Mouse (Mus musculus) lung, adult 2 months (tissue): ENCODE measurements around the gene Dkkl1.

ENCODE experiments used
- CTCF ChIP-seq: fragments of 200-500 bp; IDR thresholded peaks from 2 replicates; pipeline ENCODE4 v1.5.1; 2011; ENCODE audit warnings: mild to moderate bottlenecking, low read length, control low read depth; ENCODE audit not compliant: insufficient read depth
- POLR2A ChIP-seq: fragments of 200-500 bp; IDR thresholded peaks from 2 replicates; pipeline ENCODE4 v1.6.1; 2011; ENCODE audit warnings: low read depth, mild to moderate bottlenecking, control low read depth, low read length, borderline replicate concordance; ENCODE audit errors: extremely low read depth

DNA sequence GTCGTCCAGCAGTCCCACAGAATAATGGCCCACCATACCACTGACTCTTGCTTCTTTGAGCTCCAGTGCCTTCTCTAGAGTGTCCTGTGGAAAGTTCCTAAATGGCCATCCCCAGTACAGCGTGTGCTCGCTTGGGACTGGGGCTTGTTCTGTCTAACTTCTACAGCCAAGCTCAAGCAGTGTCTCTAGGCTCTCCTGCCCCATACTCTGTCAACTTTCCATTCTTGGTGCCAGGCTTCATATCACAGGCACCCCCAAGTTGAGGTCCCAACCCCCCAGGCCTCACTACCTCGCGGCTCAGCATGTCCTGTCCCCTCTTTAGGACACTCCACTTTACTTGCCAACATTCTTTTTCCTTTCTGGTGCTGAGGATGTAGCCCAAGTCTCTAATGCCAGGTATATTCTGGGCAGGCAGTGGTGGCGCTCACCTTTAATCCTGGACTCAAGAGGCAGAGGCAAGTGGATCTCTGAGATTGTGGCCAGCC is 51.6 kb downstream of the Dkkl1 start:
- TF ChIP-seq POLR2A (no peak), CTCF (no peak)
